In the genomic region with DNA sequence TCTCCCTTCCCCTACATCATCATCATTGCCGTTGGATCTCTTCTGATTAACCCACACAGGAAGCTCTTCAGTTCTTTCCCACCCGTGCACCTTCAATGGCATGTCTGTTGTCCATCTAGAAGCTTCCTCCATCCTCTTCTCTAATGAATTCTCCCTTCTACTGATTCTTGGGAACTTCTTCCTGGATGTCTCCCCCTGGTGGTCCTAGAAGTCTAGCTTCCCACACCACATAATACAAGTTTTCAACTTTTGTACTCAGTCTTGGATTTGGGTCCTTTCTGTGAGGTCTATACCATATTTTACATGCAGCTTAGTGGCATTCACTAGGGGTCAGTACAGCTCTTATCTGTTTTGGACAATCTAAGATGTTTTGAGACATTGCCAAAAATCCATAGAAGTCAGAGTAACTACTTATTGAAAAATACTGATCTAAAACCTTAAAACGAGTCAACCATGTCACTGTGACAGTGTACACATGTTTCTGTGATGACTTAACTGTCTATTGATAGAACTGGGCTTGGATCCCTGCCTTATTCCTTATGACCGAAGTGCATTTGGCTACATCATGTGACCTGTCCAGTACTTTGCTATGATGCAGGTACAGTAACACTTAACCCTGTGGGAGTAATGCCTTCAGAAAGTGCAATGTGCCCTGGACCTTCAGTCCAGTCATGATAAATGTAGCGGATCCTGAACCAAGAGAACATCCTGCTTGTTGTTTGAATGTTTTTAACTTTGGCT, we compare ENCODE assay signal across 14 mouse cellular contexts.
DNase-seq lines count a peak whose midpoint lies in the region; TF ChIP-seq lines count a peak whose summit lies in the region.
"Had no signal": no experiment of that assay in that cellular context is flagged by ENCODE, and none has a peak within 500 bp of the region (broad histone marks: within the 10 kb centered on the region; RNA-seq: fewer than 3 reads in every experiment).

No protein-coding gene starts in this region.

- no peak overlapping the region for H3K4me3 ChIP-seq in gastrocnemius, adult 2 months
- H3K4me3 ChIP-seq: liver, embryonic 15.5 days had no signal

- H3K27ac ChIP-seq in gastrocnemius, adult 2 months: no peak overlapping the region
- H3K27ac ChIP-seq: hindbrain, embryonic 14.5 days; liver, embryonic 15.5 days had no signal

- TF ChIP-seq CTCF in gastrocnemius, adult 2 months (IDR thresholded peaks at IDR 0.05): peak; percentile 26

- intact Hi-C loops in gastrocnemius, adult 2 months (cut with DNase I): no loop called here
- intact Hi-C loops in gastrocnemius, postnatal 14 days (cut with DNase I; ENCODE audit: low total_unique reads): no loop called here

- DNase-seq in gastrocnemius, adult 2 months: no peak
- no peak for DNase-seq in gastrocnemius, postnatal 14 days
- DNase-seq in kidney, postnatal 4 days: peak; percentile 10 to 25
- DNase-seq in kidney, postnatal 25 days: no peak
- peak; percentile 7 for DNase-seq in 3T3-L1 (ENCODE audit: low read depth, low spot score)
- peak; percentile 11 for DNase-seq in NIH3T3 (ENCODE audit: low read depth)
- DNase-seq in urinary bladder, postnatal 25 days (ENCODE audit: low spot score): no peak
- DNase-seq in thymus, adult 18-20 months: no peak
- DNase-seq: cerebellum, adult 9-11 months; kidney, adult 8-10 months; layer of hippocampus, adult 9-11 months; left cerebral cortex, postnatal 4 days had no signal

Comparison
In these comparisons a context has a peak if more than half of its experiments do, and no peak if none do; other contexts are left out.
1. DNase-seq: peak in kidney, postnatal 4 days (2 of 2), 3T3-L1 (single experiment) and NIH3T3 (single experiment); none in gastrocnemius, adult 2 months (single experiment), gastrocnemius, postnatal 14 days (single experiment), kidney, postnatal 25 days (0 of 2), urinary bladder, postnatal 25 days (single experiment) and thymus, adult 18-20 months (0 of 2).